Mouse (Mus musculus) kidney, postnatal 0 days (tissue): ENCODE data around the gene Ccdc88c. TPM values are rescaled to one million over a fixed set of nuclear protein-coding genes. Genes with fewer than 3 reads are reported as not detected.

ENCODE experiments used
- ATAC-seq: fragments of 200-750 bp; cut with Nextera tagmentation; replicated peaks from 2 replicates; pipeline ENCODE4 v1.8.0; 2017; ENCODE audit warnings: low read depth, moderate number of reproducible peaks, moderate TSS enrichment, moderate library complexity; ENCODE audit not compliant: low FRiP score
- DNase-seq: peaks from one replicate; pipeline ENCODE4 v3.0.0-alpha.2; 2016; ENCODE audit warnings: low spot score
- H3K27ac ChIP-seq: fragments of 300-500 bp; sonication (generic); 2 replicates; pipeline ENCODE4 v1.5.1; 2014; ENCODE audit warnings: mild to moderate bottlenecking
- H3K27me3 ChIP-seq: fragments of 300-500 bp; sonication (generic); 2 replicates; pipeline ENCODE4 v1.6.1; 2014; ENCODE audit warnings: low read length, mixed read lengths; ENCODE audit not compliant: insufficient read depth
- H3K36me3 ChIP-seq: fragments of 300-500 bp; sonication (generic); 2 replicates; pipeline ENCODE4 v1.6.1; 2014; ENCODE audit warnings: low read length, mixed read lengths; ENCODE audit not compliant: insufficient read depth
- H3K4me1 ChIP-seq: fragments of 300-500 bp; sonication (generic); replicated peaks from 2 replicates; pipeline ENCODE4 v1.6.1; 2014; ENCODE audit warnings: antibody characterized with exemption, low read length, mixed read lengths; ENCODE audit not compliant: insufficient read depth
- H3K4me2 ChIP-seq: fragments of 300-500 bp; sonication (generic); 2 replicates; pipeline ENCODE4 v1.6.1; 2014; ENCODE audit warnings: mild to moderate bottlenecking, low read length, moderate library complexity, mixed read lengths
- H3K4me3 ChIP-seq: fragments of 300-500 bp; sonication (generic); replicated peaks from 2 replicates; pipeline ENCODE4 v1.5.1; 2014; ENCODE audit warnings: low read depth, low read length
- H3K9ac ChIP-seq: fragments of 300-500 bp; sonication (generic); 2 replicates; pipeline ENCODE4 v1.6.1; 2014; ENCODE audit warnings: low read depth, low read length
- H3K9me3 ChIP-seq: fragments of 300-500 bp; sonication (generic); replicated peaks from 2 replicates; pipeline ENCODE4 v1.6.1; 2016; ENCODE audit warnings: low read length, inconsistent platforms, mixed read lengths
- CTCF ChIP-seq: IDR thresholded peaks from 2 replicates; pipeline ENCODE4 v1.5.1; 2016; ENCODE audit warnings: antibody characterized with exemption, low read depth, mild to moderate bottlenecking, moderate library complexity
- WGBS: fragments of 180-500 bp; shearing (Covaris S2); extraction: QIAGEN DNeasy Blood & Tissue Kit; methylation state at CpG from one replicate; pipeline ENCODE4 v1.1.7; 2014; 5-methylcytosine and 5-hydroxymethylcytosine counted together
- polyA plus RNA-seq: library from polyadenylated mRNA; unstranded; fragments of >200 nt; fragmentation: Nextera tagmentation; extraction: Ambion mirVana; gene quantifications from 2 replicates; pipeline ENCODE4 v1.2.1, GENCODE M21; 2015

Ccdc88c gene
- polyA plus RNA-seq, 1 experiment from 2014 or later, result 7.8 TPM

DNA sequence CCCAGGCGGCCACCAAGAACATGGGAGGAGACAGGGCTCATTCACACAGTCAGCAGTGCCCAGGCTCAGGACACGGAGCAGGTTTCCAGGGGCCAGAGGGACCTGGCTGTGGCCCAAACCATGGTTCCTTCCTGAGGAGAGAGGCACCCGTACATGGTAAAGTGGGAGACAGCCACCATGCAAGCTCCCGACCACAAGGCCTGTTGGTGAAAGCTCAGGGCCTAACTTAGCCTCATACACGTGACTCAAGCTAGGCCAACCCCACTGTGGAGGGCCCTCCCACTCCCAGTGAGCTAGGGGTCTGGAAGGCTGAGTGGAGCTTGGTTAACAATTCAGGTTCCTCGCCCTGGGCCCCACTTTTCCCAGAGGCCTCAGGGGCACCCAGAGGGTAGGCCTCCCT is 150.9 kb downstream of the Ccdc88c start:
- no peak for ATAC-seq
- 74% methylated on average over 6 of the region's 6 CpGs for WGBS

DNA sequence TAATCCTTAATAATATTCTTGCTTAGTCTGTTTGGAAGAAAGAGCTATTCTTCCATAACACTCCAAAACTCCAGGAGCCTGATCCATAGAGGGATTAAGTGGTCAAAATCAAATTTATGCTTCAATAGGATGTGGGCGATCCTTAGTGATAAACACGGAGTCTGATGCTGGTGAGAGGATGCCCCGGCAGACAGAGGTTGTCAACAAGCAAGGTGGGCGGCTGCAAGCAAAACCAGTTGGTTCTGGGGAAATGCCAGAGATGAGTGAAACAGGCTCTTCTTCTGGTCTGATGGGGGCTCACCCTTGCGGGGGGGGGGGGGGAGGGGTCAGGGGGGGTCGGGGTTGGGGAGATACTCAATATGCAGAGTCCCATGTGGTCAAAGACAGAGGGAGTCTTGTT is 152.9 kb downstream of the Ccdc88c start:
- Histone ChIP-seq H3K9me3 (no peaks in the 10 kb centered on the region), H3K27ac (no peak overlapping the region), H3K9ac (no peak overlapping the region), H3K27me3 (no peaks in the 10 kb centered on the region), H3K36me3 (no peaks in the 10 kb centered on the region), H3K4me2 (no peak overlapping the region), H3K4me3 (no peak overlapping the region), H3K4me1 (no peaks in the 10 kb centered on the region)
- no peak for TF ChIP-seq CTCF
- DNase-seq, result no peak
- ATAC-seq, result no peak
- WGBS, result 76% methylated on average over 5 of the region's 6 CpGs

More for the DNA sequence above, 150.9 kb downstream of the Ccdc88c start:
- no peak overlapping the region for H3K4me2 ChIP-seq
- no peaks in the 10 kb centered on the region for H3K36me3 ChIP-seq
- H3K27ac ChIP-seq, result no peak overlapping the region
- no peak for DNase-seq
- H3K4me3 ChIP-seq, result no peak overlapping the region
- H3K9ac ChIP-seq, result no peak overlapping the region
- H3K27me3 ChIP-seq, result no peaks in the 10 kb centered on the region
- H3K9me3 ChIP-seq, result no peaks in the 10 kb centered on the region
- H3K4me1 ChIP-seq, result no peaks in the 10 kb centered on the region
- no peak for TF ChIP-seq CTCF

GRCm38 (mm10) chr12:100875553-100875952 is 153.3 kb downstream of the Ccdc88c start:
- Histone ChIP-seq H3K4me2 (no peak overlapping the region), H3K4me1 (no peaks in the 10 kb centered on the region), H3K27ac (no peak overlapping the region), H3K27me3 (no peaks in the 10 kb centered on the region), H3K36me3 (no peaks in the 10 kb centered on the region), H3K9me3 (no peaks in the 10 kb centered on the region), H3K9ac (no peak overlapping the region), H3K4me3 (no peak overlapping the region)
- DNase-seq, result peak; percentile 14
- WGBS, result 39% methylated on average over 3 of the region's 3 CpGs
- no peak for TF ChIP-seq CTCF
- no peak for ATAC-seq

DNA sequence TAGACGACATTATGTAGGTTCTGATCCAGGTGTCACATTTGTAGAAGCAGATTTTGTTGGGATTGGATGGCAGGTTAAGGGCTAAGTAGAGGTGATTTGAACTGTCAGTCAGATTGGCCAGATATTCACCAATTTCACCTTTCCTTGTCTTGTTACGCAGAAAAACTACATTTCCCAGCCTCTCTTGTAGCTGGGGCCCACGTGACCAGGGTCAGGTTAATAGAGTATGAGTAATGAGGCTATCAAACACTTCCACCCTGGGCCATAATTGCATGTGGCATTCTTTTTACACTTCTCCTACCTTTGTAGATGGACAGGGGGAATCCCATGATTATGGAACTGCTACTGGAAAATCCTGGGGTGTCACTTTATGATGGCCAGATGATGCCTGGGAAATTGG is 155.2 kb downstream of the Ccdc88c start:
- no peak overlapping the region for H3K9ac ChIP-seq
- H3K36me3 ChIP-seq, result no peaks in the 10 kb centered on the region
- H3K27me3 ChIP-seq, result no peaks in the 10 kb centered on the region
- DNase-seq (no peak), ATAC-seq (no peak)
- H3K9me3 ChIP-seq, result no peaks in the 10 kb centered on the region
- no peak for TF ChIP-seq CTCF
- no peak overlapping the region for H3K27ac ChIP-seq
- H3K4me2 ChIP-seq, result no peak overlapping the region
- no peaks in the 10 kb centered on the region for H3K4me1 ChIP-seq
- H3K4me3 ChIP-seq, result no peak overlapping the region
- WGBS, result 69% methylated on average over 3 of the region's 3 CpGs

DNA sequence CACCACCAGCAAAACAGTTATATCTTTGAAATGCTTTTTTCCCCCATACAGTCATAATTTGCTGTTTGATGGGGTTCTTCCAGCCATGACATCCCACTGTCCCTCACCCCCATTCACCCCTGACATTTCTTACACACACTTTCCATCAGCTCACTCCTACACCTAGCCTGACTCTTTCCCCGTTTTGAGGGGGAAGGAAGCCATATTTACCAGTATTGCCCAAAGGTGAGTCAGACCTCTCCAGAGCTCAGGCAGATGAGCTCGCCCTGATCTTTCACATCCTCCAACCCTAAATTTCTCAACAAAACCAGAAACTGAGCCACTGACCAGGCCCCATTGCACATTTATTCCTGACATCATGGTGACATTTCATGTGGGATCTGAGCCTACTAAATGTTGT is 157.0 kb downstream of the Ccdc88c start:
- H3K27ac ChIP-seq, result no peak overlapping the region
- H3K27me3 ChIP-seq, result no peaks in the 10 kb centered on the region
- 82% methylated on average over 2 of the region's 2 CpGs for WGBS
- H3K4me3 ChIP-seq, result no peak overlapping the region
- no peak overlapping the region for H3K9ac ChIP-seq
- no peaks in the 10 kb centered on the region for H3K36me3 ChIP-seq
- no peaks in the 10 kb centered on the region for H3K9me3 ChIP-seq
- ATAC-seq (no peak), DNase-seq (no peak)
- no peaks in the 10 kb centered on the region for H3K4me1 ChIP-seq
- TF ChIP-seq CTCF, result no peak
- H3K4me2 ChIP-seq, result no peak overlapping the region

GRCm38 (mm10) chr12:100871234-100871633 is 157.6 kb downstream of the Ccdc88c start:
- no peaks in the 10 kb centered on the region for H3K36me3 ChIP-seq
- H3K4me2 ChIP-seq, result no peak overlapping the region
- no peak for TF ChIP-seq CTCF
- no peaks in the 10 kb centered on the region for H3K4me1 ChIP-seq
- ATAC-seq, result no peak
- H3K4me3 ChIP-seq, result no peak overlapping the region
- 87% methylated on average over 6 of the region's 6 CpGs for WGBS
- H3K27ac ChIP-seq, result no peak overlapping the region
- no peaks in the 10 kb centered on the region for H3K27me3 ChIP-seq
- no peaks in the 10 kb centered on the region for H3K9me3 ChIP-seq
- DNase-seq, result no peak
- no peak overlapping the region for H3K9ac ChIP-seq

DNA sequence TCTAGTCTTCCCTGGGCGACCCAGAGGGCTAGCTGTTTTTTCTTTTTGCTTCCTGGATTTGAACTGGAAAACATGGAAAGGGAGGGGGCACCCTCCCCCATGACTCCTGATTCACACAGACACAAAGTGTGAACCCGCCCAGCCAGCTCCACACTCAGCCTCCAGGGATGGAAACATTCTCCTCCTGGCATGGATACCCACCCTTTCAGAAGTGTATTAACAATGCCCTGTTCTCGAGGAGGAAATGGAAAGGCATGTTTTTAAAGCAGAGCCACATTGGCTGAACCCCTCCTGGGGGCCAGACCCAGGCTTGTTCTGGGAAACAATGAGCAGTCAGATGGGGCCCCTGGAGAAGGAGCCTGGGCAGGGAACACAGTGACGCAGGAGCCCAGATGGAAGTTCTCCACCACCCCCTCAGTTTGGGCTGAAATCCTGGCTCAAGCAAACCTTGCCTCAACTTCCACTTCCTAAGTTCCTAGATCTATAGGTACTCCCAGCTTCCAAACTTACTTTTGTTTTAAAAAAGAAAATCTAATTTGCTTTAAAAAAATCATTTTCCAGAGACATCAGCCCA is 160.7 kb downstream of the Ccdc88c start:
- H3K27ac ChIP-seq, result no peak overlapping the region
- H3K4me3 ChIP-seq, result no peak overlapping the region
- WGBS, result 67% methylated on average over 4 of the region's 4 CpGs
- H3K4me2 ChIP-seq, result no peak overlapping the region
- no peaks in the 10 kb centered on the region for H3K36me3 ChIP-seq
- H3K4me1 ChIP-seq, result no peaks in the 10 kb centered on the region
- DNase-seq (no peak), ATAC-seq (no peak)
- TF ChIP-seq CTCF, result no peak
- H3K27me3 ChIP-seq, result no peaks in the 10 kb centered on the region
- no peak overlapping the region for H3K9ac ChIP-seq
- H3K9me3 ChIP-seq, result no peaks in the 10 kb centered on the region
